Mouse (Mus musculus) G1E (cell line): ENCODE data around the gene Dolpp1. TPM values are rescaled to one million over a fixed set of nuclear protein-coding genes. Genes with fewer than 3 reads are reported as not detected.

Experiments
- ATAC-seq: 2 replicates; pipeline ENCODE4 v1.8.0; 2016; ENCODE audit warnings: mild to moderate bottlenecking; ENCODE audit not compliant: insufficient number of reproducible peaks, poor library complexity, low FRiP score, severe bottlenecking; ENCODE audit errors: extremely low read depth
- DNase-seq: peaks from one replicate; pipeline ENCODE4 v3.0.0; 2012; ENCODE audit warnings: low spot score
- H3K27me3 ChIP-seq: 2 replicates; pipeline ENCODE4 v1.6.1; 2012; ENCODE audit warnings: mild to moderate bottlenecking, low read length, inconsistent platforms; ENCODE audit not compliant: insufficient read depth
- H3K36me3 ChIP-seq: replicated peaks from 2 replicates; pipeline ENCODE3; 2012; ENCODE audit warnings: mild to moderate bottlenecking, inconsistent platforms
- H3K4me1 ChIP-seq: 2 replicates; pipeline ENCODE4 v1.6.1; 2012; ENCODE audit warnings: low read depth, low read length, inconsistent platforms, mixed read lengths; ENCODE audit not compliant: insufficient read depth
- H3K4me3 ChIP-seq: 2 replicates; pipeline ENCODE4 v1.5.1; 2012; ENCODE audit warnings: low read depth, mild to moderate bottlenecking, inconsistent platforms, low read length, moderate library complexity, mixed read lengths
- H3K9me3 ChIP-seq: replicated peaks from 2 replicates; pipeline ENCODE4 v1.6.1; 2012; ENCODE audit warnings: inconsistent platforms
- CTCF ChIP-seq: IDR thresholded peaks from 2 replicates; pipeline ENCODE4 v1.5.1; 2012; ENCODE audit warnings: low read depth, low read length, inconsistent platforms, mixed read lengths
- GATA1 ChIP-seq: IDR thresholded peaks from 2 replicates; pipeline ENCODE4 v1.6.1; 2012; ENCODE audit warnings: borderline replicate concordance, low read length, inconsistent platforms, mixed read lengths
- GATA2 ChIP-seq: IDR thresholded peaks from 2 replicates; pipeline ENCODE4 v1.6.1; 2012; ENCODE audit warnings: low read depth, low read length, inconsistent platforms, borderline replicate concordance
- POLR2AphosphoS5 ChIP-seq: IDR thresholded peaks from 2 replicates; pipeline ENCODE4 v1.6.1; 2012; ENCODE audit warnings: low read depth, low read length, inconsistent platforms; ENCODE audit not compliant: insufficient replicate concordance
- TAL1 ChIP-seq: conservative IDR thresholded peaks from 2 replicates; pipeline ENCODE4 v1.6.1; 2012; ENCODE audit warnings: low read depth, low read length, inconsistent platforms, mixed read lengths
- polyA plus RNA-seq: library from polyadenylated mRNA; stranded (reverse); fragments of >175 nt; gene quantifications from 2 replicates; pipeline ENCODE4 v1.2.3, GENCODE M21; 2012
- total RNA-seq, 2 experiments: library from RNA; stranded (forward) in 1 of 2; stranded (reverse) in 1 of 2; fragments of 200-1000 nt in 1 of 2; fragments of >200 nt in 1 of 2; fragmentation: Nextera tagmentation in 1 of 2; gene quantifications; 2 replicates each; pipeline ENCODE4 v1.2.3; 2014 to 2017

Dolpp1 gene
- total and polyA plus RNA-seq, 3 experiments = 17.3 to 25.8 (median 23.2) TPM

GRCm38 (mm10) chr2:30446891-30447826, 55.1 kb downstream of the Dolpp1 start:
- Histone ChIP-seq H3K36me3 (peaks cover 99% of the 10 kb centered on the region), H3K4me3 (no peak overlapping the region), H3K9me3 (peaks cover 7% of the 10 kb centered on the region), H3K27me3 (no peaks in the 10 kb centered on the region), H3K4me1 (no peaks in the 10 kb centered on the region; the same call in 1 of the 2 replicates)
- ATAC-seq (no peak), DNase-seq (no peak)
- TF ChIP-seq TAL1 (no peak), GATA1 (no peak), CTCF (no peak), POLR2AphosphoS5 (no peak), GATA2 (no peak)

GRCm38 (mm10) chr2:30448371-30448770, 56.3 kb downstream of the Dolpp1 start:
- Histone ChIP-seq H3K4me1 (peaks cover 6% of the 10 kb centered on the region; the same call in 1 of the 2 replicates), H3K27me3 (no peaks in the 10 kb centered on the region), H3K9me3 (peaks cover 7% of the 10 kb centered on the region), H3K36me3 (peaks cover 99% of the 10 kb centered on the region), H3K4me3 (no peak overlapping the region)
- TF ChIP-seq POLR2AphosphoS5 (no peak), CTCF (no peak)
- ATAC-seq = no peak
- DNase-seq = no peak

Other genes with a start within 250 kb of the Dolpp1 start
- 1.1 and 2.4 TPM in 2 replicates for gene Endog, start 220.8 kb upstream of the Dolpp1 start, total RNA-seq (2014; fragmentation: Nextera tagmentation)
- 7.8 and 8.3 TPM in 2 replicates for gene Endog, start 220.8 kb upstream of the Dolpp1 start, total RNA-seq (2017)
- 36.0 and 43.2 TPM in 2 replicates for gene Endog, start 220.8 kb upstream of the Dolpp1 start, polyA plus RNA-seq
- 20.3 and 24.2 TPM in 2 replicates for gene Spout1, start 213.8 kb upstream of the Dolpp1 start, total RNA-seq (2014; fragmentation: Nextera tagmentation)
- 24.6 and 27.0 TPM in 2 replicates for gene Spout1, start 213.8 kb upstream of the Dolpp1 start, total RNA-seq (2017)
- 51.3 and 57.0 TPM in 2 replicates for gene Spout1, start 213.8 kb upstream of the Dolpp1 start, polyA plus RNA-seq
- 10.6 and 12.3 TPM in 2 replicates for gene Kyat1, start 186.4 kb upstream of the Dolpp1 start, total RNA-seq (2014; fragmentation: Nextera tagmentation)
- 10.0 and 12.3 TPM in 2 replicates for gene Kyat1, start 186.4 kb upstream of the Dolpp1 start, total RNA-seq (2017)
- gene Kyat1, start 186.4 kb upstream of the Dolpp1 start, polyA plus RNA-seq = 4.7 and 13.7 TPM in 2 replicates
- 21.7 and 22.4 TPM in 2 replicates for gene Lrrc8a, start 154.5 kb upstream of the Dolpp1 start, total RNA-seq (2014; fragmentation: Nextera tagmentation)
- gene Lrrc8a, start 154.5 kb upstream of the Dolpp1 start, total RNA-seq (2017) = 6.7 and 7.4 TPM in 2 replicates
- 3.3 and 5.0 TPM in 2 replicates for gene Lrrc8a, start 154.5 kb upstream of the Dolpp1 start, polyA plus RNA-seq
- gene Gm28035, start 151.7 kb upstream of the Dolpp1 start, total RNA-seq (2014; fragmentation: Nextera tagmentation) = 1.8 and 2.6 TPM in 2 replicates
- 0.12 TPM in 1 of 2 replicates, not detected in the other for gene Gm28035, start 151.7 kb upstream of the Dolpp1 start, total RNA-seq (2017)
- gene Gm28035, start 151.7 kb upstream of the Dolpp1 start, polyA plus RNA-seq = 3.3 and 4.2 TPM in 2 replicates
- 24.6 and 27.5 TPM in 2 replicates for gene Phyhd1, start 126.1 kb upstream of the Dolpp1 start, total RNA-seq (2014; fragmentation: Nextera tagmentation)
- gene Phyhd1, start 126.1 kb upstream of the Dolpp1 start, total RNA-seq (2017) = 0.66 and 0.93 TPM in 2 replicates
- 1.4 and 1.8 TPM in 2 replicates for gene Phyhd1, start 126.1 kb upstream of the Dolpp1 start, polyA plus RNA-seq
- not detected in 2 replicates for gene Gm28038, start 111.2 kb upstream of the Dolpp1 start, total RNA-seq (2014; fragmentation: Nextera tagmentation)
- gene Gm28038, start 111.2 kb upstream of the Dolpp1 start, total RNA-seq (2017) = not detected in 2 replicates
- gene Gm28038, start 111.2 kb upstream of the Dolpp1 start, polyA plus RNA-seq = not detected in 2 replicates
- 5.0 TPM in 2 replicates for gene Dolk, start 105.9 kb upstream of the Dolpp1 start, total RNA-seq (2014; fragmentation: Nextera tagmentation)
- 16.1 and 16.9 TPM in 2 replicates for gene Dolk, start 105.9 kb upstream of the Dolpp1 start, total RNA-seq (2017)
- gene Dolk, start 105.9 kb upstream of the Dolpp1 start, polyA plus RNA-seq = 6.1 and 7.2 TPM in 2 replicates
- 62.8 and 77.7 TPM in 2 replicates for gene Nup188, start 105.9 kb upstream of the Dolpp1 start, total RNA-seq (2014; fragmentation: Nextera tagmentation)
- gene Nup188, start 105.9 kb upstream of the Dolpp1 start, total RNA-seq (2017) = 22.1 and 24.4 TPM in 2 replicates
- 89.5 and 106 TPM in 2 replicates for gene Nup188, start 105.9 kb upstream of the Dolpp1 start, polyA plus RNA-seq
- gene Sh3glb2, start 32.9 kb upstream of the Dolpp1 start, total RNA-seq (2014; fragmentation: Nextera tagmentation) = 20.8 and 24.8 TPM in 2 replicates
- 31.3 and 47.2 TPM in 2 replicates for gene Sh3glb2, start 32.9 kb upstream of the Dolpp1 start, total RNA-seq (2017)
- gene Sh3glb2, start 32.9 kb upstream of the Dolpp1 start, polyA plus RNA-seq = 23.3 and 24.9 TPM in 2 replicates
- gene Miga2, start 28.0 kb upstream of the Dolpp1 start, total RNA-seq (2014; fragmentation: Nextera tagmentation) = 9.5 and 12.0 TPM in 2 replicates
- 9.2 and 13.5 TPM in 2 replicates for gene Miga2, start 28.0 kb upstream of the Dolpp1 start, total RNA-seq (2017)
- 8.1 and 9.0 TPM in 2 replicates for gene Miga2, start 28.0 kb upstream of the Dolpp1 start, polyA plus RNA-seq
- gene Crat, start 23.6 kb downstream of the Dolpp1 start, total RNA-seq (2014; fragmentation: Nextera tagmentation) = 28.6 and 44.4 TPM in 2 replicates
- 16.1 and 17.2 TPM in 2 replicates for gene Crat, start 23.6 kb downstream of the Dolpp1 start, total RNA-seq (2017)
- 34.2 and 43.2 TPM in 2 replicates for gene Crat, start 23.6 kb downstream of the Dolpp1 start, polyA plus RNA-seq
- 87.0 and 106 TPM in 2 replicates for gene Ptpa, start 23.8 kb downstream of the Dolpp1 start, total RNA-seq (2014; fragmentation: Nextera tagmentation)
- gene Ptpa, start 23.8 kb downstream of the Dolpp1 start, total RNA-seq (2017) = 74.1 and 81.5 TPM in 2 replicates
- gene Ptpa, start 23.8 kb downstream of the Dolpp1 start, polyA plus RNA-seq = 502 and 583 TPM in 2 replicates
- not detected in 2 replicates for gene Ier5l, start 82.0 kb downstream of the Dolpp1 start, total RNA-seq (2014; fragmentation: Nextera tagmentation)
- gene Ier5l, start 82.0 kb downstream of the Dolpp1 start, total RNA-seq (2017) = not detected in 2 replicates
- not detected in 2 replicates for gene Ier5l, start 82.0 kb downstream of the Dolpp1 start, polyA plus RNA-seq
- 1.3 TPM in 1 of 2 replicates, not detected in the other for gene Cstad, start 202.8 kb downstream of the Dolpp1 start, total RNA-seq (2014; fragmentation: Nextera tagmentation)
- 0.76 and 1.6 TPM in 2 replicates for gene Cstad, start 202.8 kb downstream of the Dolpp1 start, total RNA-seq (2017)
- gene Cstad, start 202.8 kb downstream of the Dolpp1 start, polyA plus RNA-seq = not detected in 2 replicates